Mouse (Mus musculus) forebrain, embryonic 14.5 days (tissue): ENCODE data around the gene Tns4. TPM values are rescaled to one million over a fixed set of nuclear protein-coding genes. Genes with fewer than 3 reads are reported as not detected.

Source experiments
- ATAC-seq: fragments of 200-750 bp; cut with Nextera tagmentation; 2 replicates; pipeline ENCODE4 v1.8.0; 2017; ENCODE audit warnings: mild to moderate bottlenecking, moderate library complexity
- DNase-seq: peaks from one replicate; pipeline ENCODE4 v3.0.0-alpha.2; 2015; ENCODE audit warnings: low spot score
- H3K27ac ChIP-seq: fragments of 300-500 bp; sonication (generic); 2 replicates; pipeline ENCODE4 v1.5.1; 2014; ENCODE audit warnings: low read depth, mild to moderate bottlenecking, control low read depth, low read length, moderate library complexity
- H3K27me3 ChIP-seq: fragments of 300-500 bp; sonication (generic); replicated peaks from 2 replicates; pipeline ENCODE4 v1.6.1; 2014; ENCODE audit warnings: low read length, control low read depth, mixed read lengths; ENCODE audit not compliant: control insufficient read depth, insufficient read depth
- H3K36me3 ChIP-seq: fragments of 300-500 bp; sonication (generic); 2 replicates; pipeline ENCODE4 v1.6.1; 2014; ENCODE audit warnings: low read length, control low read depth; ENCODE audit not compliant: control insufficient read depth, insufficient read depth
- H3K4me1 ChIP-seq: fragments of 300-500 bp; sonication (generic); 2 replicates; pipeline ENCODE4 v1.6.1; 2014; ENCODE audit warnings: antibody characterized with exemption, low read length, control low read depth; ENCODE audit not compliant: control insufficient read depth, insufficient read depth
- H3K4me2 ChIP-seq: fragments of 300-500 bp; sonication (generic); 2 replicates; pipeline ENCODE4 v1.6.1; 2014; ENCODE audit warnings: mild to moderate bottlenecking, control low read depth, low read length
- H3K4me3 ChIP-seq: fragments of 300-500 bp; sonication (generic); 2 replicates; pipeline ENCODE4 v1.5.1; 2014; ENCODE audit warnings: low read depth, low read length, control low read depth
- H3K9ac ChIP-seq: fragments of 300-500 bp; sonication (generic); 2 replicates; pipeline ENCODE4 v1.6.1; 2014; ENCODE audit warnings: mild to moderate bottlenecking, low read length, control low read depth, moderate library complexity
- H3K9me3 ChIP-seq: fragments of 300-500 bp; sonication (generic); replicated peaks from 2 replicates; pipeline ENCODE4 v1.6.1; 2016; ENCODE audit warnings: low read length, control low read depth, mixed read lengths; ENCODE audit not compliant: control insufficient read depth
- WGBS: fragments of 180-500 bp; shearing (Covaris S2); extraction: QIAGEN DNeasy Blood & Tissue Kit; methylation state at CpG from one replicate; pipeline ENCODE4 v1.1.7; 2014; 5-methylcytosine and 5-hydroxymethylcytosine counted together
- polyA plus RNA-seq: library from polyadenylated mRNA; unstranded; fragments of >200 nt; fragmentation: Nextera tagmentation; extraction: Ambion mirVana; gene quantifications from 2 replicates; pipeline ENCODE4 v1.2.1, GENCODE M21; 2014

Gene Tns4
- polyA plus RNA-seq, 1 experiment from 2014 or later: 0.08 TPM

DNA sequence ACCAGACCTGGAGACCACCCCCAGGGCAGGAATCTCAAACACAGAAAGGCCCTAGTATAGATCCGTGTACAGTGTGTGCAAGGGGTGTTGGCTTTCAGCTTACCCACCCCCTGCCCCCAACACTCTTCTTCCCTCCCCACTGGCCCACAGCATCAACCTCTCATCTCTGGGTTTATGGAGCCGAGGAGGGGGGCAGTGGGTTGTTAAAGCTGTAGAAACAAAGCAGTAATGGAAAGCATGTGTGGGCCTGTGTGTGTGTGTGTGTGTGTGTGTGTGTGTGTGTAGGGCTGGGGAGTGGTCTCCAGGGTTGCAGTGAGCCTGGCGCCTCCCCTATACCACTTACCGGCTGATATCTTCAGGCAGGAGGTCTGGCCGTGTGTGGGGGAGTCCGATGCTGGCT lies 17.2 kb downstream of the Tns4 start:
- H3K4me2 ChIP-seq: no peak overlapping the region
- no peaks in the 10 kb centered on the region for H3K27me3 ChIP-seq
- no peak overlapping the region for H3K27ac ChIP-seq
- WGBS: 40% methylated on average over 6 of the region's 6 CpGs
- H3K9ac ChIP-seq: no peak overlapping the region
- no peaks in the 10 kb centered on the region for H3K36me3 ChIP-seq
- no peaks in the 10 kb centered on the region for H3K9me3 ChIP-seq
- H3K4me3 ChIP-seq: no peak overlapping the region
- H3K4me1 ChIP-seq: no peaks in the 10 kb centered on the region
- ATAC-seq (no peak), DNase-seq (no peak)

DNA sequence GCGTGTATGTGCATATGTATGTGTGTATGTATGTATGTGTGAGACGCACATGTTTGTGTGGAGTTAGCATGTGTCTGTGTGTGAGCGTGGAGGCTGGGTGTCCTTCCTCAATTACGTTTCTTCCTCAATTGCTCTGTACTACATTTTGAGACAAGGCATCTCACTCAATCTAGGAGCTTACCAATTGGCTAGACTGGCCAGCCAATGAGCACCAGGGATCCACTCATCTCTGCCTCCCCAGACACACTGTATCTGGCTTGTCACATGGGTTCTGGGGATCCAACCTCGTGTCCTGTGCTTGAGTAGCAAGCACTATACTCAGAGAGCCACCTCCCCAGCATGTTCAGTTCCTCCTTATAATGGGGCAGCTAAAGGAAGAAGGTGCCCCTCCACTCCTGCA lies 20.7 kb downstream of the Tns4 start:
- no peak for DNase-seq
- Histone ChIP-seq H3K36me3 (no peaks in the 10 kb centered on the region), H3K4me1 (no peaks in the 10 kb centered on the region), H3K27ac (no peak overlapping the region), H3K9ac (no peak overlapping the region), H3K4me2 (no peak overlapping the region), H3K9me3 (no peaks in the 10 kb centered on the region), H3K4me3 (no peak overlapping the region), H3K27me3 (no peaks in the 10 kb centered on the region)
- WGBS: 85% methylated on average over 5 of the region's 5 CpGs
- ATAC-seq: no peak

GRCm38 (mm10) chr11:99067591-99067990 lies 21.5 kb downstream of the Tns4 start:
- no peaks in the 10 kb centered on the region for H3K4me1 ChIP-seq
- no peak overlapping the region for H3K27ac ChIP-seq
- H3K36me3 ChIP-seq: no peaks in the 10 kb centered on the region
- ATAC-seq: no peak
- no peaks in the 10 kb centered on the region for H3K27me3 ChIP-seq
- H3K4me3 ChIP-seq: no peak overlapping the region
- no peak for DNase-seq
- WGBS: 86% methylated on average over 8 of the region's 8 CpGs
- H3K9me3 ChIP-seq: no peaks in the 10 kb centered on the region
- H3K9ac ChIP-seq: no peak overlapping the region
- H3K4me2 ChIP-seq: no peak overlapping the region

DNA sequence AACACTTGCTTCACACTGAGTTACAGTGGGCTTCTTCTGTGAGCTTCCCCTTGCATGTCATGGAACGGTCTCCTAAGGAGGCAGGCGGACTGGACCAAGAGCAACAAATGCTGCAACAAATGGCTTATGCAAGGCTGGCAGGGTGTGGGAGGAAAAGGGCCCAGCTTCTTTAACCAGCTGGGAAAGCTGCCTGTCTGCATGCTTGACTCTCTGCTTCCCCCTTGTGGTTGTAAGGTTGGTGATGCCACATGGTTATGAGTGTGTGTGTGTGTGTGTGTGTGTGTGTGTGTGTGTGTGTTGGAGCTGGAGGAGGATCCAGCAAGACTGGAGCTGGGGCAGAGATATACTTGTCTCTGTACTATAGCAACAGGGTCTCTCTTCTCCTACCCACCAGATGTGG lies 23.1 kb downstream of the Tns4 start:
- no peak overlapping the region for H3K27ac ChIP-seq
- H3K4me3 ChIP-seq: no peak overlapping the region
- no peak overlapping the region for H3K9ac ChIP-seq
- no peaks in the 10 kb centered on the region for H3K9me3 ChIP-seq
- H3K36me3 ChIP-seq: no peaks in the 10 kb centered on the region
- H3K4me1 ChIP-seq: no peaks in the 10 kb centered on the region
- H3K4me2 ChIP-seq: no peak overlapping the region
- ATAC-seq (peak; percentile 40; the same call in 1 of the 2 replicates), DNase-seq (peak; percentile 89)
- H3K27me3 ChIP-seq: no peaks in the 10 kb centered on the region
- WGBS: 35% methylated on average over 2 of the region's 2 CpGs

DNA sequence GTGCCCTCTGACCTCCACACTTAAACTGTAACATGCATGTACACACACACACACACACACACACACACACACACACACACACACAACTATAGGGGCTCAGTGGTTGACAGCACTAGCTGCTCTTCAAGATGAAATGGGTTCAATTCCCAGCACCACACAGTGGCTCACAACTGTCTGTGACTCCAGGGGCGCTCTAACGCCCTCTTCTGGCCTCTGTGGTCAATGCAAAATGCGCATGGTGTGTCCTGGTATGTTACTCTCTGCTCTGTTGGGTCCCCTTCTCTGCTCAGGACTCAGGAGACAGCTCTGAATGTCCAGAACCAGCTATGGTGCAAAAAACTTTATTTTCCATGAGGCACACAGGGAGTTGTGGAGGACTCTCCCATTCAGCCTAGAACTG lies 23.8 kb downstream of the Tns4 start:
- Histone ChIP-seq H3K36me3 (no peaks in the 10 kb centered on the region), H3K4me2 (no peak overlapping the region), H3K27ac (no peak overlapping the region), H3K4me1 (no peaks in the 10 kb centered on the region), H3K9me3 (no peaks in the 10 kb centered on the region), H3K27me3 (no peaks in the 10 kb centered on the region), H3K9ac (no peak overlapping the region), H3K4me3 (no peak overlapping the region)
- 81% methylated on average over 3 of the region's 3 CpGs for WGBS
- no peak for ATAC-seq
- no peak for DNase-seq

GRCm38 (mm10) chr11:99063406-99064131 lies 25.5 kb downstream of the Tns4 start:
- 35% methylated on average over 8 of the region's 8 CpGs for WGBS
- Histone ChIP-seq H3K27me3 (no peaks in the 10 kb centered on the region), H3K9me3 (no peaks in the 10 kb centered on the region), H3K4me2 (no peak overlapping the region), H3K4me1 (no peaks in the 10 kb centered on the region), H3K4me3 (no peak overlapping the region), H3K27ac (no peak overlapping the region), H3K36me3 (no peaks in the 10 kb centered on the region), H3K9ac (no peak overlapping the region)
- ATAC-seq (no peak), DNase-seq (no peak)

- Histone ChIP-seq H3K36me3 (no peaks in the 10 kb centered on the region), H3K27ac (no peak overlapping the region), H3K9me3 (no peaks in the 10 kb centered on the region), H3K4me3 (no peak overlapping the region), H3K4me1 (no peaks in the 10 kb centered on the region), H3K4me2 (no peak overlapping the region), H3K27me3 (no peaks in the 10 kb centered on the region), H3K9ac (no peak overlapping the region)
- no peak for DNase-seq
- 83% methylated on average over 7 of the region's 7 CpGs for WGBS
- no peak for ATAC-seq
Measured at GRCm38 (mm10) chr11:99062661-99063060, 26.4 kb downstream of the Tns4 start.

DNA sequence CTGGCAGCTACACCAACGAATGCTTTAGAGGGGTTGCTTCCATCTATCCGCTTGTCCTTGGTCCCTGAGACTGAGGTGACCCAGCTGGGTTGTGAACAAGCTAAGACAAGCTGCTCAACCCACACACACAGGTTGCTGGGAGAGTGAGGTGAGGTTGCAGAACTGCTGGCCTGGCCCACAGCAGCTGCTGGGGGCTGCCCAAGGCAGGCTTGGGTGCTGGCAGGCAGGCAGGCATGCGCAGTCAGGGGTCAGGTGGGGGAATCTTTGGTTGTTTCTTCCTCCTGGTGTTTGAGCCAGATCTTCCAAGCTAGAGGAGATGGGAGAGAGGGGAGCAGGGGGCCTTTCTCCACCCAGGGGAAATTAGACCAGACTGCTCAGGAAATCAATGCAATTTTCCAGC lies 28.7 kb downstream of the Tns4 start:
- Histone ChIP-seq H3K36me3 (no peaks in the 10 kb centered on the region), H3K4me2 (no peak overlapping the region), H3K27me3 (no peaks in the 10 kb centered on the region), H3K9ac (no peak overlapping the region), H3K27ac (no peak overlapping the region), H3K4me3 (no peak overlapping the region), H3K4me1 (peaks cover 3% of the 10 kb centered on the region; the same call in 1 of the 2 replicates), H3K9me3 (no peaks in the 10 kb centered on the region)
- WGBS: 90% methylated on average over 3 of the region's 3 CpGs
- ATAC-seq (no peak), DNase-seq (no peak)

DNA sequence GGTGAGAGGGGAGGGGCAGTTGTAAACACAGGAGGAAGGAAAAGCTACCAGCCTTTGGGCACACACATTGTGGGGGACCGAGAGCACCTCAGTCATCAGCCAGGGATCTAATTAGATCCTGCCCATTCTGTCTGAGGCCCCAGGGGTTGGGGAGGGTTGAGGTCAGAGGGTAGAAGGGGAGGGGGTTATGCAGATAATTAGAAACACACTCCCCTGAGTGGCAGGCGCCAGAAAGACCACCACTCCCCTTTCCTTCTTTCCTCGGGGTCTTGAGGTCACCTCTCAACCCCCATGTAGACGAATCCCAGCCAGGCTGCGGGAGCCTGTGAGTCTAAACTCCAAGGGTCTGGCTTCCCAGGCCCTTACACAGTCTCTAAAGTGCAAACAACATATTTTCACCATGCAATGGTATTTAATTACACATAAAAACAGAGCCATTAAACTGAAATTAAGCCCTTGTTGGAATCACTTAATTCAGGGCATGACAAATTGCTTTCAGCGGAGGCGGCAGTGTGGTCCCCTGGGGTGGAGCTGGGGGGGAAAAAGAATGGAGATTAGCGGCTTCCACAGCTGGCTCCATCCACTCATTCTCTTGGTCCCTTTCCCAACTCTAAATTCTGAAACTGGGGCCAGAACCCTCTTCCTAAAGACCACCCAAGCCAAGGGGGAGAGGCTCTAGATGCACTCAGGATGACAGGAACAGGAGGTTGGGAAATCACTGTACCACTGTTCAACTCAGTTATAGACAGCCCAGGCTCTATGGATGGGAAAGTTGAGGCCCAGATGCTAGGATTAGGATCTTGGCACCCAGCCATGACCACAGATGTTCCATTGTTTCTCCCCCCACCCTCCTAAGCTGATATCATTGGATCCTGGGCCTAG lies 33.3 kb downstream of the Tns4 start:
- 3% methylated on average over 8 of the region's 8 CpGs for WGBS

More for the DNA sequence above, 33.3 kb downstream of the Tns4 start:
- H3K9me3 ChIP-seq: no peaks in the 10 kb centered on the region
- ATAC-seq (no peak), DNase-seq (peak; percentile 33)
- no peak overlapping the region for H3K4me3 ChIP-seq
- H3K4me2 ChIP-seq: no peak overlapping the region
- no peaks in the 10 kb centered on the region for H3K27me3 ChIP-seq
- no peak overlapping the region for H3K9ac ChIP-seq
- peaks cover 11% of the 10 kb centered on the region; the same call in 1 of the 2 replicates for H3K36me3 ChIP-seq
- H3K4me1 ChIP-seq: peaks cover 3% of the 10 kb centered on the region; the same call in 1 of the 2 replicates
- H3K27ac ChIP-seq: no peak overlapping the region
